Mouse (Mus musculus) liver, embryonic 15.5 days (tissue): ENCODE data around the gene Dbn1. TPM values are rescaled to one million over a fixed set of nuclear protein-coding genes. Genes with fewer than 3 reads are reported as not detected.

Source experiments
- ATAC-seq: fragments of 200-750 bp; cut with Nextera tagmentation; 2 replicates; pipeline ENCODE4 v1.8.0; 2017; ENCODE audit warnings: moderate number of reproducible peaks, mild to moderate bottlenecking, moderate library complexity; ENCODE audit not compliant: insufficient read depth
- H3K27ac ChIP-seq: fragments of 300-500 bp; sonication (generic); replicated peaks from 2 replicates; pipeline ENCODE4 v1.5.1; 2015; ENCODE audit warnings: mild to moderate bottlenecking, inconsistent platforms
- H3K27me3 ChIP-seq: fragments of 300-500 bp; sonication (generic); 2 replicates; pipeline ENCODE4 v1.6.1; 2015; ENCODE audit warnings: mild to moderate bottlenecking, inconsistent platforms
- H3K36me3 ChIP-seq: fragments of 300-500 bp; sonication (generic); replicated peaks from 2 replicates; pipeline ENCODE4 v1.6.1; 2015; ENCODE audit warnings: moderate library complexity, mild to moderate bottlenecking, inconsistent platforms
- H3K4me1 ChIP-seq: fragments of 300-500 bp; sonication (generic); replicated peaks from 2 replicates; pipeline ENCODE4 v1.6.1; 2015; ENCODE audit warnings: inconsistent platforms
- H3K4me2 ChIP-seq: fragments of 300-500 bp; sonication (generic); 2 replicates; pipeline ENCODE4 v1.6.1; 2015; ENCODE audit warnings: moderate library complexity, mild to moderate bottlenecking, inconsistent platforms
- H3K4me3 ChIP-seq: fragments of 300-500 bp; sonication (generic); replicated peaks from 2 replicates; pipeline ENCODE4 v1.5.1; 2015; ENCODE audit warnings: mild to moderate bottlenecking, inconsistent platforms
- H3K9ac ChIP-seq: fragments of 300-500 bp; sonication (generic); 2 replicates; pipeline ENCODE4 v1.6.1; 2015; ENCODE audit warnings: moderate library complexity, mild to moderate bottlenecking, inconsistent platforms
- H3K9me3 ChIP-seq: fragments of 300-500 bp; sonication (generic); replicated peaks from 2 replicates; pipeline ENCODE4 v1.6.1; 2016; ENCODE audit warnings: inconsistent platforms
- WGBS: fragments of 180-500 bp; shearing (Covaris S2); methylation state at CpG from one replicate; pipeline ENCODE4 v1.1.7; 2015; ENCODE audit warnings: mixed read lengths; ENCODE audit not compliant: insufficient replicate concordance; 5-methylcytosine and 5-hydroxymethylcytosine counted together
- polyA plus RNA-seq: library from polyadenylated mRNA; unstranded; fragments of >200 nt; fragmentation: Nextera tagmentation; extraction: Ambion mirVana; gene quantifications from 2 replicates; pipeline ENCODE4 v1.2.1, GENCODE M21; 2015

The Dbn1 gene
- polyA plus RNA-seq, 1 experiment from 2014 or later, result 7.6 TPM

DNA sequence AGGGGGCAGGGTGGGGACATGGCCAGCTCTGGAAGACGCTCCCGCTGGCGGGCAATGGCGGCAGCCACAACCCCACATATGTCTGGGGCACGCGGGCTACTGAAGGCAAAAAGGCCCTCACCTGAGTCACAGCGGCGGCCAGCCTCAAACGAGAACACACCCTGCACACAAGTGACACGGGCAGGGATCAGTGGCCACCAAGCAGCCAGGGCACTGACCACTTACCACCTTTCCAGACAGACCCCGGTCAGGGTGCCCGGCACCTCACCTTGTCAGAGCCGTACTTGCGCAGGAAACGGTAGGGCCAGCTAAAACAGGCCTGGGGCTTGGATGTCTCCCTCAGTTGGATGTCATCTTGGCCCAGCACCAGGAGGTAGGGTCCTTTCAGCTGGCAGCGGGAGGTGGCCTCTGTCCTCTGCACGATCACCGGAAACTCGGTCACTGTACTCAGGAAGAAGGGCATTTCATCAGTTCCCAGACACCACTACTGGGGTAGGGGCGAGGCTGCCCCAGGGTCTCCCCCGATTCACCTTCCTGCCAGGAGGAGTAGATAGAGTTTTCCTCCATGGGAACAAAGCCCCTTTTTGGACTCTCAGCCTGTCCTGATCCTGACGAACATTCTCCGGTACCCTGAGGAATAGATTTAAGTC, 36.2 kb upstream of the Dbn1 start:
- H3K4me1 ChIP-seq, result peaks cover 40% of the 10 kb centered on the region
- H3K4me3 ChIP-seq, result no peak overlapping the region
- no peak for ATAC-seq
- H3K36me3 ChIP-seq, result 0 out of 2 replicates have a peak, but pooled peaks cover 4% of the 10 kb centered on the region
- 0 out of 2 replicates have a peak overlapping the region, but pooled peaks have one; percentile 41 for H3K27ac ChIP-seq
- no peak overlapping the region for H3K9ac ChIP-seq
- WGBS, result 84% methylated on average over 23 of the region's 23 CpGs
- no peak overlapping the region for H3K4me2 ChIP-seq
- H3K27me3 ChIP-seq, result no peaks in the 10 kb centered on the region
- no peaks in the 10 kb centered on the region for H3K9me3 ChIP-seq

DNA sequence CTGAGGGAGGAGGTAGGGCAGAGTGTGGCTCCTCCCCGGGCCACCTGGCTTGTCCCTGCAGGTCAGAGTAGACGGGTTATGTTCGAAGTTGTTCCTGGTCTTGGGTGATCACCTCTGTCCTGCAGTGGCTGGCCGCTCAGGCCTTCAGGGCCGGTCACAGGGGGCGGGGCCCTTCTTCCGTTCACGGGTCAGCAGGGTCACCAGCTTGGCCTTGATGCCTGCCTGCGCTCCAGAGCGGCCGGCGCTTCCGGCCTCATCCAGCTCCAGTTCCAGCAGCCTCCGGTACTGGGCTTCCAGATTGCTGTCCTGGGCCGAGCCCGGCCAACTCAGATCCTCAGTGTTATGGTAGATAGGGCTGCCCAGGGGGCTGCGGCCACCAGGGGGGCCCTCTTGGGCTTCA, 35.4 kb upstream of the Dbn1 start:
- no peak overlapping the region for H3K9ac ChIP-seq
- no peaks in the 10 kb centered on the region for H3K27me3 ChIP-seq
- peak; percentile 26; the same call in 1 of the 2 replicates for ATAC-seq
- no peak overlapping the region for H3K4me2 ChIP-seq
- 0 out of 2 replicates have a peak overlapping the region, but pooled peaks have one; percentile 41 for H3K27ac ChIP-seq
- WGBS, result 76% methylated on average over 17 of the region's 17 CpGs
- H3K36me3 ChIP-seq, result 0 out of 2 replicates have a peak, but pooled peaks cover 4% of the 10 kb centered on the region
- H3K9me3 ChIP-seq, result no peaks in the 10 kb centered on the region
- H3K4me1 ChIP-seq, result peaks cover 32% of the 10 kb centered on the region
- no peak overlapping the region for H3K4me3 ChIP-seq

DNA sequence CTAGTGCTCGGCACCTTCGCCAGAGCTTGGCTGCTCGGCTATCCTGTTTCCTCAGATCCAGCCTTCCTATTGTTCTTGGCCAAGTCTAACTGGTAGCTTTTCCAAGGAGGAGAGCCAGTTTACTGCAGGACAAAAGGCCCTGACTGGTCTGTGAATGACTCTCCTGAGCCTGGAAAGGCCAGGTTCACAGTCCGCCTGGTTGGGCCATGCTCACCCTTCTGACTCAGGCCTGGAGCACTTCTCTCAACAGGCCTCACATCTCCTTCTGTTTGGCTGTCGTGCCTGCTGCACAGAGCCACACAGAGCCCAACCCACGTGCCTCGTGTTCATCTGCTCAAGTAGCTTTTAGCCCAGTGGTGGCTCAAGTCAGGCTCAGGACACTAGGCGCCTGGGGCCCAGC, 34.8 kb upstream of the Dbn1 start:
- H3K4me3 ChIP-seq, result no peak overlapping the region
- no peaks in the 10 kb centered on the region for H3K9me3 ChIP-seq
- H3K27me3 ChIP-seq, result no peaks in the 10 kb centered on the region
- H3K4me1 ChIP-seq, result peaks cover 26% of the 10 kb centered on the region
- no peak overlapping the region for H3K4me2 ChIP-seq
- no peak overlapping the region for H3K27ac ChIP-seq
- WGBS, result 59% methylated on average over 8 of the region's 8 CpGs
- 0 out of 2 replicates have a peak, but pooled peaks cover 4% of the 10 kb centered on the region for H3K36me3 ChIP-seq
- ATAC-seq, result no peak
- no peak overlapping the region for H3K9ac ChIP-seq

- Histone ChIP-seq H3K9ac (no peak overlapping the region), H3K4me3 (no peak overlapping the region), H3K4me1 (peaks cover 14% of the 10 kb centered on the region; the same call in 1 of the 2 replicates), H3K27ac (no peak overlapping the region), H3K9me3 (no peaks in the 10 kb centered on the region), H3K27me3 (peaks cover 10% of the 10 kb centered on the region), H3K4me2 (no peak overlapping the region), H3K36me3 (0 out of 2 replicates have a peak, but pooled peaks cover 4% of the 10 kb centered on the region)
- WGBS, result 40% methylated on average over 4 of the region's 4 CpGs
- ATAC-seq, result no peak
Measured at GRCm38 (mm10) chr13:55519606-55520005, 31.7 kb upstream of the Dbn1 start.

GRCm38 (mm10) chr13:55516955-55517354, 29.0 kb upstream of the Dbn1 start:
- H3K4me3 ChIP-seq, result no peak overlapping the region
- no peak overlapping the region for H3K4me2 ChIP-seq
- peaks cover 21% of the 10 kb centered on the region for H3K4me1 ChIP-seq
- no peak overlapping the region for H3K9ac ChIP-seq
- no peak overlapping the region for H3K27ac ChIP-seq
- H3K27me3 ChIP-seq, result peaks cover 20% of the 10 kb centered on the region
- no peaks in the 10 kb centered on the region for H3K9me3 ChIP-seq
- WGBS, result 4% methylated on average over 5 of the region's 5 CpGs
- no peaks in the 10 kb centered on the region for H3K36me3 ChIP-seq
- ATAC-seq, result no peak

- Histone ChIP-seq H3K4me2 (peak overlapping the region; percentile 98), H3K27me3 (peaks cover 20% of the 10 kb centered on the region), H3K27ac (no peak overlapping the region), H3K9ac (0 out of 2 replicates have a peak overlapping the region, but pooled peaks have one; percentile 72), H3K4me3 (peak overlapping the region; percentile 76), H3K36me3 (0 out of 2 replicates have a peak, but pooled peaks cover 7% of the 10 kb centered on the region), H3K9me3 (no peaks in the 10 kb centered on the region), H3K4me1 (peaks cover 43% of the 10 kb centered on the region)
- ATAC-seq, result no peak
- WGBS, result 27% methylated on average over 9 of the region's 9 CpGs
Measured at GRCm38 (mm10) chr13:55513828-55514227, 25.9 kb upstream of the Dbn1 start.

DNA sequence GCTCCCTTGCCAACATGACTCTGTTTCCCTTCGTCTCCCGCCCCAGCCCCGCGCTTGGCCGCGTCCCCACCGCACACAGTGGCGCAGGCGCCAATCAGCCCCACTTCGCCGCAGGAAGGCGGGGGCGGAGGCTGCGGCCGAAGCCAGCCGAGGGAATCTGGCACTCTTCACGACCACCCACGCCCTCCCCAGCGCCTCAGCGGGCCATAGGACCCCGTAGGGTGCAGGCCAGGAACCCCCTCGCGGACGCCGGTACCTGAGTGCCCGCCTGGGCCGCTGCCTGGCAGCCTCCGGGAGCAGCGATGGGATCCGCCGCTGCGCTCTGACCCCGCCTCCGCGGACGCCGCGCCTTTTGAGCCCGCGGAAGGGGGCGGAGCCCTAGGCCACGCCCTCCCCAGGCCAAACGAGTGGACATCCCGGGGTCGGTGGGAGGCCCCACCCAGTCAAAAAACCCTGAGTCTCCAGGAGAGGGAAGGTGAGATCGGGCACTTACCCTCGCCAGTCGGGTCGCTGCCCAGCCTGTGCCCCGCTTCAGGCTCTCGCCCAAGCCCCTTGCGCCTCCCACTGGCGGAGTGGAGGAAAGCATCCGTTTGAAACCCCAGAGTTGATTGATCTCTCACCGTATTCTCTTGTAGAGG, 25.3 kb upstream of the Dbn1 start, which contains the start of gene Pdlim7:
Pdlim7 (minus strand) TSS at position 566 of the 638 bp plus-strand sequence.
- H3K4me3 ChIP-seq, result peak within 1 kb of the TSS; percentile 76
- H3K4me1 ChIP-seq, result peaks cover 43% of the 10 kb centered on the region
- peak; percentile 58 for ATAC-seq
- peak within 1 kb of the TSS; percentile 72 for H3K9ac ChIP-seq
- peak within 1 kb of the TSS; percentile 98 for H3K4me2 ChIP-seq
- WGBS, result under 1% methylated on average over 54 of the region's 55 CpGs
- peak within 1 kb of the TSS; percentile 60 for H3K27ac ChIP-seq
- no peaks in the 10 kb centered on the region for H3K9me3 ChIP-seq
- H3K36me3 ChIP-seq, result peaks cover 11% of the 10 kb centered on the region; the same call in 1 of the 2 replicates
- H3K27me3 ChIP-seq, result peaks cover 20% of the 10 kb centered on the region

DNA sequence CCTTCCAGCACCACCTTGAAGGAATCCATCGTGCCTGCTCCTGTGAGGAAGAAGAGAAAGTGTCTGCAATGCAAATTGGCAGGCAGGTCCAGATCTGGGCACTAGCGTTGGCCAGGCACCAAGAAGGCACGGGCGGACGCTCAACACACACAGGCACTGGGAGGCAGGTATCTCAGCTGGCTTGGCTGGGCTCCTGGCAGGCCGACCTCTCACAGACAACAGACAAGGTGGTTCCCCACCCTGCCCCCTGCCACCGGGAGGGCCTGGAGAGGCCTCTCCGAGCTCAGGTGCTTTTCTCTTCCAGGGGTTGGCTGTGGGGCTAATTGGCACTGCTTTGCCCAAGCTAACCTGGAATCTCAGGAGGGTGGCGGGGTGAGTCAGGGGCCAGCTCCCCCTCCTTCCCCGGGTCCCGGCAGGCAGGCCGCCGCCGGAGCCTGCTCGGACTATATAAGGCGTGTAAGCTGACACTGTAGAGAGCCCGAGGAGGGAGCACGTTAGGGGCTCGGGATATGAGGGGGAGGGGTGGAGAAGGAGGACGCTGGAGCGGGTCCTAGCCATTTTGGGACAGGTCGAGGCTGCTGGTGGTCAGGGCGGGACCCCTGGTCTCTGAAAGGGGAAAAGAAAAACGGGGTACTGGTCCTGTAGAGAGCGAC, 24.6 kb upstream of the Dbn1 start:
- 6% methylated on average over 25 of the region's 25 CpGs for WGBS
- Histone ChIP-seq H3K27me3 (peaks cover 20% of the 10 kb centered on the region), H3K27ac (peak overlapping the region; percentile 60), H3K9ac (peak overlapping the region; percentile 72), H3K4me1 (peaks cover 45% of the 10 kb centered on the region), H3K4me2 (peak overlapping the region; percentile 98), H3K4me3 (peak overlapping the region; percentile 76), H3K36me3 (peaks cover 18% of the 10 kb centered on the region; the same call in 1 of the 2 replicates), H3K9me3 (no peaks in the 10 kb centered on the region)
- peak; percentile 28 for ATAC-seq

GRCm38 (mm10) chr13:55511492-55511861, 23.6 kb upstream of the Dbn1 start:
- 23% methylated on average over 5 of the region's 5 CpGs for WGBS
- Histone ChIP-seq H3K4me3 (peak overlapping the region; percentile 76), H3K4me2 (peak overlapping the region; percentile 98), H3K9ac (0 out of 2 replicates have a peak overlapping the region, but pooled peaks have one; percentile 28), H3K27ac (peak overlapping the region; percentile 60), H3K4me1 (peaks cover 45% of the 10 kb centered on the region), H3K9me3 (no peaks in the 10 kb centered on the region), H3K36me3 (peaks cover 27% of the 10 kb centered on the region), H3K27me3 (peaks cover 20% of the 10 kb centered on the region)
- peak; percentile 16 for ATAC-seq

GRCm38 (mm10) chr13:55510668-55511491, 23.0 kb upstream of the Dbn1 start:
- H3K4me2 ChIP-seq, result peak overlapping the region; percentile 98
- peak; percentile 55 for ATAC-seq
- H3K4me3 ChIP-seq, result peak overlapping the region; percentile 76; the same call in 1 of the 2 replicates
- 13% methylated on average over 6 of the region's 6 CpGs for WGBS
- H3K4me1 ChIP-seq, result peaks cover 45% of the 10 kb centered on the region
- H3K27me3 ChIP-seq, result peaks cover 20% of the 10 kb centered on the region
- peak overlapping the region; percentile 60 for H3K27ac ChIP-seq
- H3K36me3 ChIP-seq, result peaks cover 33% of the 10 kb centered on the region
- no peaks in the 10 kb centered on the region for H3K9me3 ChIP-seq
- peak overlapping the region; percentile 16; the same call in 1 of the 2 replicates for H3K9ac ChIP-seq
